Mouse (Mus musculus) gastrocnemius, postnatal 14 days (tissue): ENCODE measurements around the gene Purb. TPM values are rescaled to one million over a fixed set of nuclear protein-coding genes. Genes with fewer than 3 reads are reported as not detected.

Experiments used
- DNase-seq: peaks from one replicate; pipeline ENCODE4 v3.0.0; 2021; ENCODE audit warnings: mixed read lengths
- intact Hi-C: fragments of 180-260 bp; cut with DNase I; formaldehyde crosslinking; loops from one replicate; pipeline ENCODE4 v1.15.1; 2025; ENCODE audit warnings: low total_unique reads
- total RNA-seq, 2 experiments: library from RNA; stranded (reverse); gene quantifications; 2 replicates each; pipeline ENCODE4 v1.2.3; 2021

Gene Purb
- total RNA-seq, 2 experiments from 2014 or later: 28.5 to 37.4 TPM

DNA sequence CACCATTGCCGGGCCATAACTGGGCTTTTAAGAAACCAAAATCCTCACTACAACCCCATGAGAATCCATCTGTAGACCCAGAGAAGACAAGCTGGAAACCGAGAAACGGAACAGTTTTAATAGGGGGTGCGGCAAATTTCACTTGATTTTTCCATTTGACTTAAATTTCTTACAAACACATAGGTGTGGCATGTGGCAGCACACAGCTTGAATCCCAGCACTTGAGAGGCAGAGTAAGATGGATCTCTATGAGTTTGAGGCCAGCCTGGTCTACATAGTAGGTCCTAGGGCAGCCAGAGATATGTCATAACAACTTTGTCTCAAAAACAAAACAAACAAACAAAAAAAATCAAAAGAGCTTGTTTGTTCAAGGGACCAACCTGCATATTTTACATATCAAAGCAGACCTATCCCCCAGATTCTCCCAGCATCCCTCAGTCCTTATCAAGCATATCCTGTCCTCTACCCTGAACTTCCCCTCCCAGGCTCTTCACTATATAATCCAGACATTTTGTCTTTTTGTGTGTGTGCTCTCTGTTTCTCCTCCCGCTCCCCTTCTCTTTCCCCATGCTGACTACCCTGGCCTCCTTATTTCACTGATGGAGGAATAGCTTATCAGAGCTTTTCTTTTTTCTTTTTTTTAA, 12.4 kb upstream of the Purb start:
- DNase-seq: no peak

DNA sequence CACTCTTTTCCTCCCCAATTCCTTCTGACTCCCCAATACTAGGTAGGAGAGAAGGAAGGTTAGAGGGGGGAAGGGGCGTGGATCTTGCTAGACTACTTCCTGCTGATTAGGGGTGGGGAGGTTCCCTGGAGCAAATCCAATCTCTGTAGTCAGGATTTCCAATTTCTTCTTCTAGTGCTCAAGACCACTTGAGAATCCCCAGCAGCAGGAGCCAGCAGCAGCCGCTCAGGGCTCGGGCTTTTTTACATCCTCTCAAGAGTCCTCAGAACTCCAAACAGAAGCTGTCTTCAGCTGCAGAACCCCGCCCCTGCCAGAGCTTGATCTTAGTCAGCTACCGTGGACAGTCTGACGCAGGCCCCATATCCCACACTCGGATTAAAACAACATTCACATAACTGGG, 11.8 kb upstream of the Purb start:
- no peak for DNase-seq
- intact Hi-C loops: no loop called here

More for the DNA sequence above, 12.4 kb upstream of the Purb start:
- intact Hi-C loops: no loop called here

DNA sequence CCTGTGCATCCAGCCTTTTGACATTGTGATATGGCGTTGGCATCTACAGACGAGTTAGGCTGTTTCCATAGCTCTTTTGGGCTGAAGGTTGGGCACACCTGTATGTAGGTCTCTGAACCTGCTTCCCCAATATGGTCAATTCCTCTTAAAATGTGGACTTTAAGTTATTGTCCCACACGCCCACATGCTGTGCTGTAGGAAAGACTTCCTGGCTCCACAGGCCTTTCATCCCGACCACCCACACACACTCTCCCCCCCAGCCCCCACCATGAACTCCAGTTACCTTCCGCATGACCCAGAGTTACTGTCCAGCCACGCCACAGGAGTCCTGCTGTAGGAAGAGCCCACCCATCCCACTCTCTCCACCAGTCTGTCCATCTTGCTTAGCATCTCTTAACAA, 11.2 kb upstream of the Purb start:
- intact Hi-C loops: no loop called here
- DNase-seq: no peak

DNA sequence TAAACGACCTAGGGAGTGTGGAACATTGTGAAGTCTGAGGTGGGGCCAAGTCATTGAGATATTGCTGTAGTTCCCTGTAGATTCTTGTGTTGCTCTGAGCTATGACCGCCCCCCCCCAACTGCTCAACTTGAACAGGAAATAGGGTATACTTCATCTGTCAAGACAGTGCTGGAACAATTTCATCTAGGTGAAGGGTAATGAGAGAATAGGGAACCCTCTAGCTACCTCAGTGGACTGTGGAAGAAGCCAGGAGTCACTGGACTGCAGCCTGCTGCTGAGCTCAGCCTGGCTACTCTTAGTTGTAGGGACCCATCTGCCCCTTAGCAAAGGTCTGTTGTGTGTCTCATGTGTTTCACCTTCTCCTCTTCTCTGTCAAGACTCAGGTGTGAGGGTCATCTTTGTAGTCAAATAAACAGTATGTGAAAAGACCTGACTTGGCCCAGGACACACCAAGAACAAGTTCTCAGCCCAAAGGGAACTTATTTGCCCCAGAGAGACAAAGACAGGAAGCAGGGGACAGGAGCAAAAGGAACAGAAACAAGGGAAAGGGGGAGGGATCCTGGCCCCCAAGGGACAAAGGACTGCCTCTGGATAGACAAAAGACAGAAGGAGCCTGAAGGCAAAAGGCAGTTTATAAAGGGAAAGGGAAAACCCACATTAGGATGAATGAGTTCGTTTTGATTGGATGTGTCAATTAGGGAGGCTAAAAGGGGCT, 8.7 kb upstream of the Purb start:
- intact Hi-C loops: no loop called here

DNA sequence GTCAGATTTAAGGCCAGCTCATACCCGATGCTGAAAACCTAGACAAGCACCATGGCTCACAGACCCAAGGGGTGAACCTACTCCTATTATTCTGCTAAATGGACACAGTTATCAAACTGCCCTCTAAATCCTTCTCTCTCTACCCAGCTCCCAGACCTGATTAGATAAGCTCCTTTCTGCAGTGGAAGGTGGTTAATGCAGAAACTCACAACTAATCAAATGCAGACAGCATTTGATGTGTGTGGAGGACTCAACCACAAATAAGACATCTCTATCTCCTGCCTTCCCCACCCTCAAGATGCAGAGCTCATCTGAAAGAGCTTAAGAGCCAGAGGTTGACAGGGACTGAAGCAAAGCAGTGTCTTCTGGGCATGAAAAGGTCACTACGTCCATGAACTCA, 7.4 kb upstream of the Purb start:
- no peak for DNase-seq
- intact Hi-C loops: no loop called here

More for the DNA sequence above, 8.7 kb upstream of the Purb start:
- DNase-seq: no peak

DNA sequence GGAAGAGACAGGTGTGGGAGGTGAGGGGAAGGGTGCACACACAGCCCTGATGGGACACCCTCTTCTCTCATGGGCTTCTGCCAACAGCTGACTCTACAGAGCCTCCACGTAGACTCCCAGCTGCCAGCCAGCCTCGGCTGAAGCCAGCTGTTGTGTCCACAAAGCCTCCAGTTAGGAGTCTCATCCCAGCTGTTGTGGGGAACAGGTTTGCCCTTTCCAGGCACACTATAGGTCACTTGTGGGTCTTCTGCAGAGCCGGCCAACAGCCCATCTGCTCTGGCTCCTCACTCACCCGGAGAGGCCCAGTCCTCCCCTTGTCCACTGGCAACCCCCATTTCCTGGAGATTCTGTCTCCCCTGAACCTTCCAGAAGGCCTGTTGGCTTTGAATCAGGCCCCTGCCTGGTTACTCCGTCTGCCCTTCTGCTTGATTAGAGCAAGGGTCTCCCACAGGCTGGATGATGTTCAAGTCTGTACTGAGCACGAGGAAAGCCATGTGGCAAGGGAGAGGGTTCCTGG, 6.0 kb upstream of the Purb start:
- intact Hi-C loops: no loop called here
- peak; percentile 45 for DNase-seq

DNA sequence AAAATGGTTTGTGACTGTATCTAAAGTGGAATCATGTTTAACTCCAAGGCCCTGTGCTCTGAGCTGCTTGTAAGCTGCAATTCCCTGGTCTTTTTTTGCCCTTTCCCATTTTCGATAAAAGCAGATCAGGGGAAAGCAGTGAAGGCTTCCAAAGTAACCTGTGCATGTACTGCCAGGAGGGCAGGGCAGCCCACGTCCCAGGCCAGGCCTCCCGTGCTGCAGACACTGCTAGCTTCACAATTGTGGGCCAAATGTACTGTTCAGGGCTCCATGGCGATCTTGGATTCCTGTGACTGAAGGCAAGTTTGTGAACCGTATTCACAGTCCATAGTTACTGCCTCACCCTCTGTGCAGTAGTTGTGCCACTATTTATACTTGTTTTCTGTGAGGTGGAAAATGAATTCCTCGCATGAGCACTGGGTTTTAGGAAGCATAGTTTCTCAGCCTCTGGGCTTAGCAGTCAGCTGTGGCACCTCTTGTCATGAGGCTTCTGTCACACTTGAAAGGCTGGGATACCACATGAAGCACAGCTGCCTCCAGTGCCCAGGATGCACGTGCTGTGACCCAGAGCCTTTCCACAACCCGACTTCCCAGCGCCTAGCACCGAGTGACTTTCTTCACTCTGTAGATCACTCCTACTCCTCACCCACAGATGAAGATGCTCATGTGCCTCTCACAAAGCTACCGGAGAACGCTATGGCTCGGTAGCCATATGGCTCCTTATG, 5.1 kb upstream of the Purb start:
- intact Hi-C loops: no loop called here
- DNase-seq: no peak

DNA sequence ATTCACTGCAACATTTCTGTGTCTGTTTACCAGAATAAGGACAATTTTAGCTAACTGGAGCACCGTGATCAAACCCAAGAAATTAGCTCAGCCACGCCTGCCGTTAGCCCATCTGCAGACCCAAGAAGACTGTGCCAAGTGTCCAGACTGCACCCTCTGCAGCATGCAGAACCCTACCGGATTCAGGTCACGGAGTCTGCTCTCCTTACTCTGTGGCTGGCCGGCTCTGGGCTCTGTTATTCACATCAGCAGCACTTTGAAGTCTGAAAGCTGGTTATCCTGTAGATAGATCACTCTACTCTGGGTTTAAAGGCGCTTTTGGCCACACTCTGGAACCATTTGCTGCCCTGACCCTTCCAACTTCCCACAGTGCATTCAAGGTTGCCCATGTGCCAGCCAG, 4.5 kb upstream of the Purb start:
- no peak for DNase-seq
- intact Hi-C loops: no loop called here

DNA sequence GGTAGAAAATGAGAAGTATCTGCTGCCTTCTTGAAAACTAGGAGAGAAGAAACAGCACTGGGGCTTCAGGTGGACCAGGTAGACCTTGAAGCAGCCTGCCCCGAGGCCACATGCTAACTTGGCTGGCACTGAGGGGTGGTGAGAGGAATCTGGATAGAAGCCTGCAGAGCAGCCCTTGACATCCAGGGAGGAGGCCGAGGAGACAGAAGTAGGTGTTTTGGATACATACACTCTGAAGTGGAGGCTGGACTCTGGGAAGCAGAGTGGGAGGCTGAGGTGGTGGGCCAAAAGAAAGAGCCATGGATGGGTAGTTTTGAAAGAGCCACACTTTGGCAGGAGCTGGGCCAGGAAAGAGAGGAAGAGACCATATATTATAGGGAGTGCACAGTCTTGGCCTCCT, 3.5 kb upstream of the Purb start:
- no peak for DNase-seq
- intact Hi-C loops: no loop called here

DNA sequence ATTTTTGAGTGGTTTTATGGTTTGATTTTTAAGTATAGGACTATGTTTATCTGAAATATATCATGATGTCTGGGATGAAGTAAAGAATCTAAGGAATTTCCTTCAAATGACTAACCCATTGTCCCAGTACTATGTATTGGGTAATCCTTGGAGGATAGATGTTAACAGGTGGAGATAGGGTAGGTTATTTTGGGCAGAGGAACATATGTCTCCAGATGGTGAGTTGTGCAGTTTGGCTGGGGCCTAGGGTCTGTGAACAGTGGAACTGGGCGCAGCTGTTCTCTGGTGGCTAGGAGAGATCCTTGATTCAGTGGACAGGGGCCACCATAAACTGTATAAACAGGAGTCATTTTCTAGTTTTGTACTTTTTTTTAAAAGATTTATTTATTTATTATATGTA, 1.6 kb upstream of the Purb start:
- intact Hi-C loops: no loop called here
- no peak for DNase-seq

DNA sequence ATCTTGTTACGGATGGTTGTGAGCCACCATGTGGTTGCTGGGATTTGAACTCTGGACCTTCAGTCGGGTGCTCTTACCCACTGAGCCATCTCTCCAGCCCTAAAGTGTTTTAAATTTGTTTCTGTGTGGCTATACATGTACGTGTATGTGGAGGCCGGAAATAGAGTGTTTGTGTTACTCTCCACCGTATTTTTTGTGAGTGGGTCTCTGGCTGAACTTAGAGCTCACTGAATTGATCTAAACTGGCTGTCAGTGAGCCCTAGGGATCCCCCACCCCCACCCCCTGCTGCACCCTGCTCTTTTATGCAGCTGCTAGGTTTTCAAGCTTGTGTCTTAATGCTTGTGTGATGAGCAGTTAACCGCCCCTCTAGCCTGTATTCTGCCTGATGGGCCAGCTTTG, 1.2 kb upstream of the Purb start:
- no peak for DNase-seq
- intact Hi-C loops: no loop called here

DNA sequence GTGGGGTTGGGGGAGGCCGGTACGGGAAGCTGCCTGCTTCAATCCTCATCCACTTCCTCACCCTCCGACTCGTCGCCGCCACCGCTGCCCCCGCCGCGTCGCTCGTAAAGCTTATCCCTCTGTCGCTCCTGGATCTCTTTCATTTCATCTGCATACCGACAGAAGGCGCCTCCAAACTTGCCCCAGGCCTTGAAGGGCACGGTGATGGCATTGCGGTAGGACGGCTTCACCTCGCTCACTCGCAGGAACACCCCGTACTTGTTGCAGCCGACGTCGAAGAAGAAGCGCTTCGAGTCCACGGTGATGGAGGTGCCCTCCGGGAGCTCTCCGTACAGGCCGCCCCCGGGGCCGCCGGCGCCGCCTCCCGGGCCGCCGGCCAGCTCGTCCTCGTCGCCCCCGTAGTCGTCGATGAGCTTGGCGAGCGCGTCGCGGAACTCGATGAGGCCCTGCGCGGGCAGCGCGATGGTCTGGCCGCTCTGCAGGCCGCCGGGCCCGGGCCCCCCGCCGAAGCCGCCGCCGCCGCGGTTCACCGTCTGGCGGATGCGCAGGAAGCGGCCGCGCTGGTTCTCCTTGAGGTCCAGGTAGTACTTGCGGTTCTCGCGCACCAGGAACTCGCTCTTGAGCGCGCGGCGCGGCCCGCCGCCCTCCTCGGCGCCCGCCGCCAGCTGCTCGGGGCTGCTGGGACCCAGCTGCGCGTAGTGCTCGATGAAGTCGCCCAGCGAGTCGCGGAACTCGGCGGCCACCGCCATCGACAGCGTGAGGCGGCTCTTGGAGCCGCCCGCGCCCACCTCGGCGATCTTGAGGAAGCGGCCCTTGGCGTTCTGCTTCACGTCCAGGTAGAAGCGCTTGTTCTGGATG, 614 bp downstream of the Purb start:
- peak; percentile 65 for DNase-seq

DNA sequence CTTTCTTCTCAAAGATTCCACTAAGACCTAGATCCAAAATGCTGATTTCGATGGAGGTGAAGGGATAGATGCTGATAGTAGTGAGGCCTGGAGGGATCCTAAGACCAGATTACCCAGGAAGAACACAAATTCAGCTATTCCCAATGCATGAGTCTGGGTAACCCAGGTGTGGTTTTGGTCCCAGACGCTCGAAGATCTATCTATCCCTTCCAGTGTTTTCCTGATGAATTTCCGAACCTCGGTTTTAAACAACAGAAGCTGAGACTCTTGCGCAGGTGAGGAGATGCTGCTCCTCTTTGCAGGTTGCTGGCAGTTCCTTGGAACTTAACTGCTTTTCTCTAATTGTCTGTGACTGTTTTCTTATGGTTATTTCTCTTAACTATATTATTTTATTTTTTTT, 1.3 kb downstream of the Purb start:
- no peak for DNase-seq
- intact Hi-C loops: no loop called here

More for the DNA sequence above, 614 bp downstream of the Purb start:
- intact Hi-C loops: no loop called here

DNA sequence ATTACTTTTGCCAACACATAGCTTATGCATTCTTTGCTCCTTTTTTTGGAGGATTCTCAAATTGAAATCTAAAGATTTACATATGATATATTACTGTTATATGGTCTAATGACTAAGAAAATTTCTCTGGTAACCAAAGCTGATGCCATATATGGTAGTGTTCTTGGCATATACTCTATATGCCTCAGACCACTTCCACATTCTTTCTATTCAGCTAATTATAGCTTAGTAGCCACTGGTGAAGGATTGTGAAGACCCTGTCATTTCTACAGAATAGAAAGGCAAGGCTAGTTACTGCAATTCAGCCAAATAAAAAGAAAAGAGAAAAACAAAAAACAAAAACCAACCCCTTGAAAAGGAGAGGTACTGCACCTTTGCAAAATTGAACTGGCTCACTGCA, 3.6 kb downstream of the Purb start:
- no peak for DNase-seq
- intact Hi-C loops: no loop called here

DNA sequence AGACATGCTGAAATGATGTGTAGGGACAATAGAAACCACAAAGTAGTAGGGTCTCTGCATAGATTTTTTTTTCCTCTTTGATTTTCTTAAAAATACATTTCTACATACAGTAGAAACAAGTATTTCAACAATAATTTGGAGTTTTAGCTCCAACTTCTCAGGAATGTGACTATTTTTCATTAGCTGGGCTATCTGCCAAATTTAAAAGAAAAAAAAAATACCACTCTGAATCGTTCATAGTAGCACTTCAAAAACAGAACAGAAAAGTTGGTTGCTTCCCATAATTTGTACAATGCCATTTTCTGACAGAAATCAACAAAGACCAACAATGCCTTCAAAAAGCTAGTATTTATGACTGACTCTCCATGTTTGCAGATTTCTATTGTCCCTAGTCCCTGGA, 4.2 kb downstream of the Purb start:
- no peak for DNase-seq
- intact Hi-C loops: no loop called here

DNA sequence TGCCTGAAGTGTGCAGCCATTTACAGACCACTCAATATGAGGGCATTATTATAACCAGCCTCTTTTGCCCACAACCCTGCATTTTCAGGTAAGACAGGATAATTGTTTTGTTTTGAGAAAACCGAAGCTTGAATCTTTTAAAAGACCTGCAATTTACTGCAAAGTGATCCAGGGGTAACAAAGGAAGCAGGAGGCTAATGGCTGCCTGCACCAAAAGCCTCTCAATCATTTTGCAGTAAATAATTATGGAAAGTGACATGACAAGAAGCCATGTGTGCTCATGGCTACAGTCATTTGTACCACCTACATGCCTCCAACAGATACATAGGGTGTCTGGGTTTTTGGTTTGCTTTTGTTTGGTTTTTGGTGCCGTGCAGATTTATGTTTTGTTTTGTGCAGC, 4.7 kb downstream of the Purb start:
- no peak for DNase-seq
- intact Hi-C loops: no loop called here

DNA sequence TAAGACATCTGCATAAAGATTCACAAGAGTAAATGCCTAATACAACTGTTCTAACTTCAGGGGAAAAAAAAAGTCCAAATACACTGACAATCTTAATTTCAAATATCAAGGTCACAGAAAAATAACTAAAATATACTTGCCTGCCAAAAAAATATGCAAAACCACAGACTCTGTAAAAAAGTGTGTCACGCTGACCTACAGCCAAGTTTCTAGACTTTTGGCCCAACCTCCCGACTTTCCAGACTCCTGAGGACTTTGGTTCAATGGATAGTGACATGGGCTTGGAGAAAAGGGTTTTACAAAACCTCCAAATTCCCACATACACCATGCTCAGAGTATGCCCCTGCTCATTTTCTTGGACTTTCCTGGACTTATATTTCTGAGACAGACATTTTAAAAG, 7.2 kb downstream of the Purb start:
- DNase-seq: no peak
- intact Hi-C loops: loop anchor here (10.0 kb wide), 1 partner anchor 146 kb away; no protein-coding TSS in a partner anchor

DNA sequence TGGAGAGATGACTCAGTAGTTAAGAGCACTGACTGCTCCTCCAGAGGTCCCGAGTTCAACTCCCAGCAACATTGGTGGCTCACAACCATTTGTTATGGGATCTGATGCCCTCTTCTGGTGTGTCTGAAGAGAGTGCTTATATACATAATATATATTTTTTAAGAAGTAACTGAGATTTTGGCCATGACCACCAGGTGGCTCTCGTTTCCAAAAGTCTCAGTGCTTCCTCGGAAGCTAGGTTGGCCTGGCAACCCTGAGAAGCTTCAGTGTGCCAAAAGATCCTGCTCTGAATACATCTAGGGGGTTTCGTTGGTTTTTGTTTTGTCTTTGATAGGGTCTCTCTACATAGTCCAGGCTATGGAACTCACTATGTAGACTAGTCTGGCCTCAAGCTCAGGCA, 10.6 kb downstream of the Purb start:
- intact Hi-C loops: loop anchor here (10.0 kb wide), 1 partner anchor 150 kb away; no protein-coding TSS in a partner anchor

DNA sequence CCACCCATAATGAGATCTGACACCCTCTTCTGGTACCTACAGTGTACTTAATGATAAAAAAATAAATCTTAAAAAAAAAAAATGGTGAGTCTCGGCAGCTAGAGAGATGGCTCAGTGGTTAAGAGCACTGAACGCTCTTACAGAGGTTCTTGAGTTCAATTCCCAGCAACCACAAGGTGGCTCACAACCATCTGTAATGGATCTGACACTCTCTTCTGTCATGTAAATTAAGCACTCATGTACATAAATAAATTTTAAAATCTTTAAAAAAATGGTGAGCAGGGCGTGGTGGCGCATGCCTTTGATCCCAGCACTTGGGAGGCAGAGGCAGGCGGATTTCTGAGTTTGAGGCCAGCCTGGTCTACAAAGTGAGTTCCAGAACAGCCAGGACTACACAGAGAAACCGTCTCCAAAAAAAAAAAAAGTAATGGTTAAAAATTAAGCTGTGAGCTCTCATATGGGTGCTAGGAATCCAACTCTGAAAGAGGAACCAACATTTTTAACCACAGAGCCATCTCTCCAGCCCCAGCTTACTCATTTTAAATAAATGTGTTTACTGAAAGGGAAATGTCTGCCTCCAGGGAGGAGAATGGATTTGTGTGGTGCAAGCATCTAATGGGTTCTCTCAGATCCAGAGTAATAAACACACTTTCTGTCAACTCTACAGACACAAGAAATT, 12.4 kb downstream of the Purb start:
- intact Hi-C loops: loop anchor here (10.0 kb wide), 1 partner anchor 152 kb away; no protein-coding TSS in a partner anchor
- DNase-seq: no peak

More for the DNA sequence above, 10.6 kb downstream of the Purb start:
- DNase-seq: peak; percentile 47
